Mouse (Mus musculus): ENCODE data around the gene Esrrg. TPM values are rescaled to one million over a fixed set of nuclear protein-coding genes. Genes with fewer than 3 reads are reported as not detected.

The Esrrg gene
- total and polyA plus RNA-seq, 3 experiments: not detected

DNA sequence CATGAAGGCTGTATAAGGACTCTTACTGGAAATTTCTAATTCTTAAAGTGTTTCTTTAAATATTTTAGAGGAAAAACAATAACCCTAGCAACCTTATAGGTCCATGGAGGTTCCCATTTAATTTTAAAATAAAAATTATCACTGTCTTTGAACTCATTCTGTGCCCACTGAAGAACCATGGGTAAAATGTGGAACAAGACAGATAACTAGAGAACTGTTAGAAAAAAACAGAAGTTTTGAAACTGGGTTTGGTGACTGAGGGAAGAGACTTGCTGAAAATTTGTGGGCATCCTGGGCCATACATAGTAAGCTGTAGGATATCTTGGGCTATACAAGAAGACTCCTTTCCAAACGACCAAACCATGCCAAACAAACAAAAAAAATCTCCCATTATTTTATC lies 565.3 kb downstream of the Esrrg start:
- in situ Hi-C loops (cut with MboI; ENCODE audit: low pct_ligation_motif_present, low pct_unique_long_range_greater_than_20kb, low sequenced_read_pairs): no loop called here

DNA sequence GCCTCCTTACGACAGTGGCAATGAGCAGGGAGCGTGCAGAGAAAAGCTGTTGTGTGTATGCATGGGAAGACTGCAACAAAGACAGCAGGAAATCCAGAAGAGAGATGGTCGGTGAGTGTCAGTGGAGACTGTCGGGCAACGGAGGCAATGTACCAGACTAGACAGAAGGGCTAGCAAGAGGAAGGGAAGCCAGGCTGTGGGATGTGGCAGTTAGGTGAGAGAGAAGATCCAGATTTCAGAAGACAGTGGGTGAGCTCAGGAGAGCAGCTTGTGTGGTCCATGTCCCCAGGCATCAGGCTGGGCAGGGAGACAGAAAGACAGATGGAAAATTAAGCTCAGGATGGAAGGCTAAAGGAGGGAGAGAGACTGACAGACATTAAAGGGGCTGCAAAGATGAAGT lies 574.4 kb downstream of the Esrrg start:
- Histone ChIP-seq H3K36me3 (replicated peaks in 1 of 2; ENCODE audit: control insufficient read depth in 1 of 2, insufficient read depth in 1 of 2, low read length in 1 of 2) (no peaks in the 10 kb centered on the region), H3K9me3 (replicated peaks; ENCODE audit: low read length) (peaks cover 81% of the 10 kb centered on the region), H3K4me2 (ENCODE audit: insufficient read depth, low read depth, poor library complexity, severe bottlenecking) (no peak overlapping the region), H3K9ac (ENCODE audit: insufficient read depth, low read depth) (no peak overlapping the region), H3K4me1 (ENCODE audit: control insufficient read depth in 1 of 2, insufficient read depth in 2 of 2) (no peaks in the 10 kb centered on the region), H3K79me2 (replicated peaks; ENCODE audit: control insufficient read depth, extremely low read depth, insufficient read depth, poor library complexity, severe bottlenecking) (no peaks in the 10 kb centered on the region; the same call in 1 of the 2 replicates), H3K4me3 (replicated peaks in 1 of 3; ENCODE audit: low read depth in 2 of 3, low read length in 2 of 3, poor library complexity in 1 of 3) (no peak overlapping the region), H3K27ac (ENCODE audit: insufficient read depth, low read depth) (no peak overlapping the region), H3K27me3 (replicated peaks) (no peaks in the 10 kb centered on the region)
- dilution Hi-C loops (cut with MboI; ENCODE audit: extremely low pct_ligation_motif_present, extremely low pct_unique_long_range_greater_than_20kb, low sequenced_read_pairs): no loop called here
- DNase-seq (ENCODE audit: extremely low read depth): no peak
- in situ Hi-C loops (cut with MboI; ENCODE audit: low pct_ligation_motif_present, low pct_unique_long_range_greater_than_20kb, low sequenced_read_pairs): no loop called here
- TF ChIP-seq GABPA (IDR thresholded peaks at IDR 0.05; ENCODE audit: insufficient replicate concordance, low read depth, low read length) (no peak), MXI1 (IDR thresholded peaks at IDR 0.05; ENCODE audit: low read depth, low read length) (no peak), ZNF384 (IDR thresholded peaks at IDR 0.05; ENCODE audit: low read depth, low read length) (no peak), ZKSCAN1 (IDR thresholded peaks at IDR 0.05; ENCODE audit: borderline replicate concordance, low read depth, low read length) (no peak), NRF1 (IDR thresholded peaks at IDR 0.05; ENCODE audit: low read depth, low read length) (no peak), JUND (conservative IDR thresholded peaks at IDR 0.05; ENCODE audit: low read depth, low read length) (no peak)

More for the DNA sequence above, 565.3 kb downstream of the Esrrg start:
- Histone ChIP-seq H3K9ac (ENCODE audit: insufficient read depth, low read depth) (no peak overlapping the region), H3K79me2 (replicated peaks; ENCODE audit: control insufficient read depth, extremely low read depth, insufficient read depth, poor library complexity, severe bottlenecking) (no peaks in the 10 kb centered on the region), H3K27me3 (replicated peaks) (no peaks in the 10 kb centered on the region), H3K4me2 (ENCODE audit: insufficient read depth, low read depth, poor library complexity, severe bottlenecking) (no peak overlapping the region), H3K4me3 (replicated peaks in 1 of 3; ENCODE audit: low read depth in 2 of 3, low read length in 2 of 3, poor library complexity in 1 of 3) (no peak overlapping the region), H3K36me3 (replicated peaks in 1 of 2; ENCODE audit: control insufficient read depth in 1 of 2, insufficient read depth in 1 of 2, low read length in 1 of 2) (no peaks in the 10 kb centered on the region), H3K9me3 (replicated peaks; ENCODE audit: low read length) (peaks cover 61% of the 10 kb centered on the region), H3K4me1 (ENCODE audit: control insufficient read depth in 1 of 2, insufficient read depth in 2 of 2) (no peaks in the 10 kb centered on the region), H3K27ac (ENCODE audit: insufficient read depth, low read depth) (no peak overlapping the region)
- dilution Hi-C loops (cut with MboI; ENCODE audit: extremely low pct_ligation_motif_present, extremely low pct_unique_long_range_greater_than_20kb, low sequenced_read_pairs): no loop called here
- TF ChIP-seq KAT2A (IDR thresholded peaks at IDR 0.05; ENCODE audit: insufficient replicate concordance, low read length): no peak
- TF ChIP-seq EP300 (IDR thresholded peaks at IDR 0.05; ENCODE audit: low read length): no peak
- no peak for TF ChIP-seq USF1 (IDR thresholded peaks at IDR 0.05; ENCODE audit: low read depth, low read length)
- no peak for TF ChIP-seq POLR2AphosphoS2 (IDR thresholded peaks at IDR 0.05; ENCODE audit: low read depth, low read length)
- TF ChIP-seq USF2 (conservative IDR thresholded peaks at IDR 0.05; ENCODE audit: low read depth, low read length): no peak
- no peak for TF ChIP-seq MAFK (IDR thresholded peaks at IDR 0.05; ENCODE audit: insufficient replicate concordance, low read length)
- no peak for TF ChIP-seq TBP (conservative IDR thresholded peaks at IDR 0.05; ENCODE audit: low read depth, low read length)
- no peak for TF ChIP-seq JUN (IDR thresholded peaks at IDR 0.05; ENCODE audit: insufficient read depth, low read depth, low read length)
- TF ChIP-seq CHD1 (IDR thresholded peaks at IDR 0.05; ENCODE audit: low read depth, low read length): no peak
- no peak for TF ChIP-seq TCF12 (IDR thresholded peaks at IDR 0.05; ENCODE audit: low read depth, low read length)
- no peak for TF ChIP-seq ELF1 (IDR thresholded peaks at IDR 0.05; ENCODE audit: low read depth, low read length)
- no peak for TF ChIP-seq ZMIZ1 (IDR thresholded peaks at IDR 0.05; ENCODE audit: low read depth, low read length)
- TF ChIP-seq GABPA (IDR thresholded peaks at IDR 0.05; ENCODE audit: insufficient replicate concordance, low read depth, low read length): no peak
- TF ChIP-seq ZC3H11A (IDR thresholded peaks at IDR 0.05; ENCODE audit: low read depth, low read length): no peak
- no peak for TF ChIP-seq SIN3A (IDR thresholded peaks at IDR 0.05; ENCODE audit: low read length)
- TF ChIP-seq JUND (conservative IDR thresholded peaks at IDR 0.05; ENCODE audit: low read depth, low read length): no peak
- no peak for TF ChIP-seq CTCF (conservative IDR thresholded peaks at IDR 0.05 in 1 of 2, IDR thresholded peaks at IDR 0.05 in 1 of 2; ENCODE audit: low read depth in 2 of 2, low read length in 2 of 2)
- no peak for TF ChIP-seq PAX5 (IDR thresholded peaks at IDR 0.05; ENCODE audit: low read length)
- no peak for TF ChIP-seq MAX (IDR thresholded peaks at IDR 0.05; ENCODE audit: low read length)
- TF ChIP-seq MYC (IDR thresholded peaks at IDR 0.05; ENCODE audit: low read depth, low read length): no peak
- DNase-seq (ENCODE audit: extremely low read depth): no peak
